Comparison of ENCODE assay signal across 8 mouse cellular contexts in genomic region chr3:94974026-94974527, GRCm38 (mm10). TPM values are rescaled to one million over a fixed set of nuclear protein-coding genes. Genes with fewer than 3 reads are reported as not detected.
DNase-seq lines count a peak whose midpoint lies in the region; ATAC-seq and TF ChIP-seq lines count a peak whose summit lies in the region.

No protein-coding gene starts in this region.

- H3K9me3 ChIP-seq in heart, embryonic 13.5 days: no peaks in the 10 kb centered on the region
- H3K9me3 ChIP-seq in hindbrain, embryonic 10.5 days: no peaks in the 10 kb centered on the region
- H3K9me3 ChIP-seq in midbrain, embryonic 10.5 days (replicated peaks): no peaks in the 10 kb centered on the region

- in situ Hi-C loops in Patski (cut with MboI; ENCODE audit: low pct_unique_long_range_greater_than_20kb): no loop called here

- CTCF ChIA-PET in Patski (lab: Charles Lee): interaction anchor here (1.0 to 2.1 kb wide), 5 partner anchors 12 to 71 kb away, joined by 3 to 10 read pairs (median 4); no protein-coding TSS in a partner anchor

- H3K27ac ChIP-seq in heart, embryonic 13.5 days (replicated peaks): peak overlapping the region; percentile 87
- peak overlapping the region; percentile 94 for H3K27ac ChIP-seq in hindbrain, embryonic 10.5 days
- H3K27ac ChIP-seq in midbrain, embryonic 10.5 days (replicated peaks): peak overlapping the region; percentile 97

- peak overlapping the region; percentile 81 for H3K4me3 ChIP-seq in heart, embryonic 13.5 days
- peak overlapping the region; percentile 67 for H3K4me3 ChIP-seq in hindbrain, embryonic 10.5 days
- H3K4me3 ChIP-seq in midbrain, embryonic 10.5 days: peak overlapping the region; percentile 93

- peak overlapping the region; percentile 92 for H3K9ac ChIP-seq in heart, embryonic 13.5 days

- ATAC-seq in heart, embryonic 13.5 days (ENCODE audit: extremely low read depth, insufficient number of reproducible peaks, low FRiP score, low TSS enrichment): no peak
- peak; percentile 5 for ATAC-seq in Patski

- intact Hi-C loops in heart, postnatal 10 days (cut with DNase I): loop anchor here (2.0 kb wide), 1 partner anchor 19 kb away; the partner anchor contains the start of gene Rfx5

- TF ChIP-seq CTCF in Patski (IDR thresholded peaks at IDR 0.05): no peak

- peak overlapping the region; percentile 81 for H3K4me2 ChIP-seq in heart, embryonic 13.5 days

- no peaks in the 10 kb centered on the region for H3K27me3 ChIP-seq in heart, embryonic 13.5 days (replicated peaks)
- no peaks in the 10 kb centered on the region for H3K27me3 ChIP-seq in Patski
- no peaks in the 10 kb centered on the region for H3K27me3 ChIP-seq in hindbrain, embryonic 10.5 days (ENCODE audit: insufficient read depth, poor library complexity, severe bottlenecking)
- no peaks in the 10 kb centered on the region for H3K27me3 ChIP-seq in midbrain, embryonic 10.5 days (ENCODE audit: low read depth, poor library complexity, severe bottlenecking)

- 17% methylated on average over 9 of the region's 9 CpGs for WGBS in heart, embryonic 13.5 days
- WGBS in hindbrain, embryonic 10.5 days: 22% methylated on average over 9 of the region's 9 CpGs
- 20% methylated on average over 9 of the region's 9 CpGs for WGBS in midbrain, embryonic 10.5 days

- POLR2A ChIA-PET in Patski (lab: Charles Lee): interaction anchor here (1.1 to 2.5 kb wide), 4 partner anchors 11 to 42 kb away, joined by 3 to 13 read pairs (median 6); partner anchors contain the start of genes Rfx5 and Zfp687

- peaks cover 19% of the 10 kb centered on the region for H3K4me1 ChIP-seq in heart, embryonic 13.5 days
- H3K4me1 ChIP-seq in hindbrain, embryonic 10.5 days (replicated peaks): peaks cover 19% of the 10 kb centered on the region
- peaks cover 21% of the 10 kb centered on the region for H3K4me1 ChIP-seq in midbrain, embryonic 10.5 days

- DNase-seq in heart, postnatal 10 days: no peak
- no peak for DNase-seq in Patski (ENCODE audit: low read depth, low spot score)
- no peak for DNase-seq in hindbrain, embryonic 10.5 days (ENCODE audit: low spot score)
- no peak for DNase-seq in midbrain, embryonic 10.5 days (ENCODE audit: low spot score)
- DNase-seq in urinary bladder, adult 2 months (ENCODE audit: low spot score): no peak
- no peak for DNase-seq in layer of hippocampus, postnatal 25 days (ENCODE audit: extremely low spot score in 1 of 2, low spot score in 1 of 2)
- DNase-seq in ovary, postnatal 10 days (ENCODE audit: low spot score): no peak

- peaks cover 23% of the 10 kb centered on the region for H3K36me3 ChIP-seq in heart, embryonic 13.5 days
- peaks cover 13% of the 10 kb centered on the region for H3K36me3 ChIP-seq in hindbrain, embryonic 10.5 days
- H3K36me3 ChIP-seq in midbrain, embryonic 10.5 days: peaks cover 14% of the 10 kb centered on the region

RNA-seq across cellular contexts. Expression of gene Pi4kb, which starts 0.5 kb away (rescaled TPM):
- polyA plus RNA-seq in heart, embryonic 13.5 days (2015; fragmentation: Nextera tagmentation; extraction: Ambion mirVana): 14.0 and 17.6 TPM in 2 replicates
- total RNA-seq in heart, postnatal 10 days (2021): 10 to 100 TPM; 35.6 to 41.1 TPM
- polyA plus RNA-seq in Patski (2021): 85.2 TPM
- polyA plus RNA-seq in hindbrain, embryonic 10.5 days (2016; fragmentation: Nextera tagmentation; extraction: Ambion mirVana): 20.6 and 22.3 TPM in 2 replicates
- polyA plus RNA-seq in midbrain, embryonic 10.5 days (2016; fragmentation: Nextera tagmentation; extraction: Ambion mirVana): 21.4 and 24.9 TPM in 2 replicates
- 64.9 and 85.1 TPM in 2 replicates for polyA plus RNA-seq in urinary bladder, adult 2 months (2012; rRNA removed)
- 10 to 100 TPM; 52.5 to 58.0 TPM for total RNA-seq in layer of hippocampus, postnatal 25 days (2021)

RNA-seq across cellular contexts. Expression of gene Rfx5, which starts 20.2 kb away (rescaled TPM):
- polyA plus RNA-seq in heart, embryonic 13.5 days (2015; fragmentation: Nextera tagmentation; extraction: Ambion mirVana): 5.4 and 6.3 TPM in 2 replicates
- total RNA-seq in heart, postnatal 10 days (2021): 10 to 100 TPM; 10.1 to 10.4 TPM
- 22.8 TPM for polyA plus RNA-seq in Patski (2021)
- polyA plus RNA-seq in hindbrain, embryonic 10.5 days (2016; fragmentation: Nextera tagmentation; extraction: Ambion mirVana): 5.7 TPM in 2 replicates
- polyA plus RNA-seq in midbrain, embryonic 10.5 days (2016; fragmentation: Nextera tagmentation; extraction: Ambion mirVana): 4.9 and 5.1 TPM in 2 replicates
- 22.7 and 23.4 TPM in 2 replicates for polyA plus RNA-seq in urinary bladder, adult 2 months (2012; rRNA removed)
- 10 to 100 TPM; 18.8 to 22.3 TPM for total RNA-seq in layer of hippocampus, postnatal 25 days (2021)

RNA-seq across cellular contexts. Expression of gene Zfp687, which starts 41.2 kb away (rescaled TPM):
- 14.3 and 17.4 TPM in 2 replicates for polyA plus RNA-seq in heart, embryonic 13.5 days (2015; fragmentation: Nextera tagmentation; extraction: Ambion mirVana)
- 10 to 100 TPM; 20.3 to 24.3 TPM for total RNA-seq in heart, postnatal 10 days (2021)
- polyA plus RNA-seq in Patski (2021): 66.7 TPM
- 40.0 and 46.5 TPM in 2 replicates for polyA plus RNA-seq in hindbrain, embryonic 10.5 days (2016; fragmentation: Nextera tagmentation; extraction: Ambion mirVana)
- 40.0 and 42.2 TPM in 2 replicates for polyA plus RNA-seq in midbrain, embryonic 10.5 days (2016; fragmentation: Nextera tagmentation; extraction: Ambion mirVana)
- 14.0 and 17.6 TPM in 2 replicates for polyA plus RNA-seq in urinary bladder, adult 2 months (2012; rRNA removed)
- 10 to 100 TPM; 23.4 to 30.0 TPM for total RNA-seq in layer of hippocampus, postnatal 25 days (2021)

RNA-seq across cellular contexts. Expression of gene Selenbp1, which starts 41.2 kb away (rescaled TPM):
- 50.9 and 63.2 TPM in 2 replicates for polyA plus RNA-seq in heart, embryonic 13.5 days (2015; fragmentation: Nextera tagmentation; extraction: Ambion mirVana)
- 10 to 100 TPM; 53.7 to 58.5 TPM for total RNA-seq in heart, postnatal 10 days (2021)
- 2.3 TPM for polyA plus RNA-seq in Patski (2021)
- polyA plus RNA-seq in hindbrain, embryonic 10.5 days (2016; fragmentation: Nextera tagmentation; extraction: Ambion mirVana): 5.1 and 7.4 TPM in 2 replicates
- polyA plus RNA-seq in midbrain, embryonic 10.5 days (2016; fragmentation: Nextera tagmentation; extraction: Ambion mirVana): 4.1 and 4.2 TPM in 2 replicates
- polyA plus RNA-seq in urinary bladder, adult 2 months (2012; rRNA removed): 83.1 and 85.8 TPM in 2 replicates
- total RNA-seq in layer of hippocampus, postnatal 25 days (2021): 10 to 100 TPM; 10.3 to 10.6 TPM
